Mouse (Mus musculus) R1 (cell line): ENCODE data around the gene Olfr666.
"Not testable (repeated sequence)": the region's sequence is repeated elsewhere in the genome, so short reads cannot be mapped to it uniquely, and the experiment has no call there.

ENCODE experiments used
- DNase-seq: peaks from one replicate; pipeline ENCODE4 v3.0.0-alpha.2; 2018; ENCODE audit warnings: low read depth, low spot score

The Olfr666 gene

DNA sequence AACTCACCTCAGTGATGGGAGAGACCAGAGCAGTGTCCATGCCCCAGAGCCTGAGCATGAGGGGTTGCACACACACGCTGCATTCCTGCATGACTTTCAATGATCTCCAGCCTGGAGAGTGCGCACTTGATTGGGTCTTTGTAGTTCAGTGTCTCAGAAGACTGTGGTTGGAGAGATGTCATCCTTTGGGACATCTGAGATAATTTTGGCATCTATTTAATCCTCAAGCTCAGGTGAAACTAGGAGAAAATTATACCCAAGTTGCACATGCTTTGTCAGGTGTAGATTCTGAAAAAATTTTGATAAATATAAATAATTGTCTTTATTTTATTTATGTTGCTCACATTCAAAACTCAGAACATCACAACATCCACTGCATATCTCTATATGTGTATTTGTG, at the start of gene Olfr666:
Gene Olfr666, minus strand, starts transcription at position 101 of the 400 bp plus-strand sequence.
- no peak for DNase-seq

DNA sequence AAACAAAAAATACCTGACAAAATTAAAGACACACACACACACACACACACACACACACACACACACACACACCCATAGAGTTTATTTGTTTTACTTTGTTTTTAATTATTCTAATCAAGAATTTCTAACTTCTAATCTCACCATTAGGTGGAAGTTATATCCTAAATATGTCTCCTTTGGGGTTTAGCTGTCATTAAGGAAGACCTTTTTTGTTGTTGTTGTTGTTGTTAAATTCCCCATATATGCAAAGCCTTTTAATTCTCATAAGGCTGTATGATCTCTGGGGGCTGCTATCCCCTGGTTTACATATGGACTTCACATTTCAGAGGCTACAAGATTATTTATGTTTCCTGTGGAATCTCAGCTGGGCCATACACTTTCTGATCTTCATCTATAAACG, 38.2 kb upstream of the Olfr666 start, which contains the start of gene Olfr669:
Gene Olfr669, plus strand, starts transcription at position 301 of the 400 bp plus-strand sequence.
- no peak for DNase-seq

DNA sequence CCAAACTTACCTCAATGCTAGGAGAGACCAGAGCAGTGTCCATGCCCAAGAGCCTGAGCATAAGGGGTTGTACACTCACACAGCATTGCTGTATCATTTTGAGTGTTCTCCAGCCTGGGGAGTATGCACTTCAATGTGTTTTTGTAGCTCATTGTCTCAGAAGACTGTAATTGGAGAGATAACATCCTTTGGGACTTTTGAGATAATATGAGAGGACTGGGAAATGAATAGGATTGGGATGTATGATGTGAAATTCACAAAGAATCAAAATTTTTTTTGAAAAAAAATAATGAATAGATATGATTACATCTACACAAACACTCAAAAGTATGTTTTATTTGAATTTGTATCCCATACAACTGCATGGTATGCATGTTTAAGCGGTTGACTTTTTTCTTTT, 32.2 kb upstream of the Olfr666 start, which contains the start of gene Olfr668:
Gene Olfr668, minus strand, starts transcription at position 101 of the 400 bp plus-strand sequence.
- DNase-seq: no peak

DNA sequence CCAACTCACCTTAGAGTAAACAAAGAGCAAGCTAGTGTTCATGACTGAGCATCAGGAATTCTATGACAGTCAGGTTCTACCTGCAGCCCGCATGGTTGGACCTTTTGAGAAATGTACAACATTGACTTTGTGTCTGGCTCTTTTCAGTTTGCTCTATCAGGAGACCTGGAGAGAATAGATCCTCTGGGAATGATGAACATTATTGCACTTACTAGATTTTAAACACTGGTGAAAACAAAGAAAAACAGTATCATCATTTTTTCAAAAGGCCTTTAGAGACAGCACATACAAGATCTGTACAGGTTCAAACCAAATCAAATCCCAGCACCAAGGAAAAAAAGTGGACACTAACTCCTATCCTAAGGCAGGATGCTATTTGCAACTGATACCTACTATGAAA, 25.6 kb upstream of the Olfr666 start, which contains the start of gene Olfr667:
Gene Olfr667, minus strand, starts transcription at position 101 of the 400 bp plus-strand sequence.
- DNase-seq: no peak

DNA sequence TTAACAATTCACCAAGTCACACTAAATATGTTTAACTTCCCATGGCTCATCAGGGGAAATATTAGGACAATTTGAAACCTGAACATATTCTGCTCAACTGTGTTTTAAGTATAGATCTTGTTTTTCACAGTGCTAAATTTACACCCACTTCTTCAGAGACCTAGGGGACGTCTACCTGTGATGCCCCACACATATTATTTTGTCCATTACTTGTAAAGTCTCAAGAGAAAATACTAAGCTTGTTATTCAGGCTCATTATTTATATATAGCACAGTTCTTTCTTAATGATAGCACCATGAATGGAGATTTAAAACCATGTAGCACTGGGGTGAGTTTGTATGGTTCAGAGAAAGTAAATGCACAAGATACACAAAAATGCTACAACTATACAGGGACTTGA, 18.0 kb downstream of the Olfr666 start, which contains the start of gene Olfr665:
Gene Olfr665, plus strand, starts transcription at position 301 of the 400 bp plus-strand sequence.
- no peak for DNase-seq

DNA sequence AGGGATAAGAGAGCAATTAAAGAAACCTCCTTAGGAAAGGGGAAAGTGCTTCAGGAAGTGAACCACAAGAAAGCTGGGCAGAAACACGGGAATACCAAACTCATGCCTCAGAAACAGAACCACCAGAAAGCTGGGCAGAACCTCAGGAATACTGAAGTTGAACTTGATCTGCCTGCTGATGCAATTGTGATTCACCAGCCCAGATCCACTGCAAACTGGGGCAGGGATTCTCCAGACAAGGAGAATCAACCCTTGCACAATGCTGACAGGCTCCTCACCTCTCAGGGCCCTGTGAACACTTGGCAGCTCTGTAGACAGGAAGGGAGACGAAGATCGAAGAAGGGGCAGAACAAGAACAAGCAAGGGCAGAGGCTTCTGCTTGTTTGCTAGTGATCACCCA, 34.4 kb downstream of the Olfr666 start:
- no peak for DNase-seq

DNA sequence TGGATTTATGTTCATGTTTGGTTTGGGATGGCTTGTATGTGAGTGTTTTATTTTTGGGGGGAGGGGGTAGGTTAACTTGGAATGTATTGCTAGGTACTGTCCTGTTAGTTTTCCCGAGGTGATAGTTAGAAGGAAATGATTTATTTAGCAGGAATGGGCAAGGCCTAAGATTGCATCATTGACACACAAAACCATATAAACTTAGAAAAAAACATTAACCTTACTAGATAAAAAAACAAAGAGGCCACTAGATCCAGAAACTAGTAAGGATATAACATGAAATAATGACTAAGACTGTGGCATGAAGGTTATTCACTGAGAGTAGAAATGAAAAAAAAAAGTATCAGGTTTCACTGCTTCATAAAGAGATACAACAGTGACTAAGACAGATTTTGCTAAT, 38.1 kb downstream of the Olfr666 start:
- DNase-seq: no peak

DNA sequence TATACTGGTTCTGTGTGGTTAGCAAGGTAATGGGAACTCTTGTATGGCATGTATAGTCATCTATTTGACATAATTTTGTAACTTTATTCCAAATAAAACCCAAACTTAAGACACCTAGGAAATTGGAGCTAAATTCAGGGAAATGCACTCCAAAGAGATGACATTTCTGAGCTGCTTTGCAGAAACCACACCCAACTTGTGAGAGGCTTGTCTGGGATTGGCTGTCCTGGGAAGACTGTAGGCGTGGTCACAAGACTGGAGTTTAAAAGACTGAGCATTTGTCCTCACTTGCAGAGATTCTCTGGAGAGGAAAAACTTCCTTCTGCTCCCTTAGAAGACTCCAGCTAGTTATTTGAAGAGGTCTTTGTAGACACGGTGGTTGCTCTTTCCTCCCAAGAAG, 39.0 kb downstream of the Olfr666 start, which contains the start of gene Usp17la:
Gene Usp17la, plus strand, starts transcription at position 301 of the 400 bp plus-strand sequence.
- not testable (repeated sequence) for DNase-seq

DNA sequence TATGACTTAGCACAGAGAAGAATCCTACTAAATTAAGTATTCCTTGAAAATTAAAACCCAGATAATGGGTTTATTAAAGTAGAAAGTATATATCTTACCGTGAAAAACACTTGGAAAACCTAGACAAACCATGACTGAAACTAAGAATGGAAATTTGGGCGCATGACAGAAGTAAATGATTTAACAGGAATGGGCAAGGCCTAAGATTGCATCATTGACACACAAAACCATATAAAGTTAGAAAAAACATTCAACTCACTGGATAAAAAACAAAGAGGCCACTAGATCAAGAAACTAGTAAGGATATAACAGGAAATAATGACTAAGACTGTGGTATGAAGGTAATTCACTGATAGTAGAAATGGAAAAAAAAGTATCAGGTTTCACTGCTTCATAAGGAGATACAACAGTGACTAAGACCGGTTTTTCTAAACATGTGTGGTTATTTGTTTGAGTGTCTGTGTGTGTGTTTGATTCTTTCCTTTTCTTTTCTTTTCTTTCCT, 40.5 kb downstream of the Olfr666 start:
- DNase-seq: no peak

DNA sequence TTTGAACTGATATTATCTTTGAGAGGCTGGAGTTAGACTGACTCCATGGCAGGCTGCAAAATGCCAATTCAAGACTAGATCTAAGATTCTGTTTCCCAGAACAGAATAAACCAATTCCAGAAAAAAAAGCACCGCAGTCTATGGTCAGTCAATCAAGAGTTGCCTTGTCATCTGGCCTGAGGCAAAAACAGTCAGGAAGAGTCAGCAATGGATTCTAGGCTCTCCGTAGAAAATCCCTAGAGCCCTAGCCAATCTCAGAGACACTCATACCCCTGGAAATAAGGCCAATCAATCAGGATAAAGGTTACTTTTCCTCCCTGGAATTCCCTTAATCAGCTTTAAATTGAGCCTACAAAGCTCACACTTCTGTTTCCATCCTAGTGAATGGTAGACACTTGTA, 44.2 kb downstream of the Olfr666 start:
- DNase-seq: not testable (repeated sequence)

DNA sequence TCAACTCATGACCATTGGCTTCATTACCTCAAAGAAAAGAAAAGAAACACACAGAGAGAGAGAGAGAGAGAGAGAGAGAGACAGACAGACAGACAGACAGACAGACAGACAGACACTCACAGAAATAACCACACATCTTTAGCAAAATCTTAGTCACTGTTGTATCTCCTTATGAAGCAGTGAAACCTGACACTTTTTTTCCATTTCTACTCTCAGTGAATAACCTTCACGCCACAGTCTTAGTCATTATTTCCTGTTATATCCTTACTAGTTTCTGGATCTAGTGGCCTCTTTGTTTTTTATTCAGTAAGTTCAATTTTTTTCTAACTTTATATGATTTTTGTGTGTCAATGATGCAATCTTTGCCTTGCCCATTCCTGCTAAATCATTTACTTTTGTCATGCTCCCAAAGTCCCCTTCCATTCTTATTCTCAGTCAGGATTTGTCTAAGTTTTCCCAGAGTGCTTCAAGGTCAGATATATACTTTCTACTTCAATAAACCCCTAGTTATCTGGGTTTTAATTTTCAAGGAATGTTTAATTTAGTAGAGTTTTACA, 51.9 kb downstream of the Olfr666 start:
- DNase-seq: no peak

DNA sequence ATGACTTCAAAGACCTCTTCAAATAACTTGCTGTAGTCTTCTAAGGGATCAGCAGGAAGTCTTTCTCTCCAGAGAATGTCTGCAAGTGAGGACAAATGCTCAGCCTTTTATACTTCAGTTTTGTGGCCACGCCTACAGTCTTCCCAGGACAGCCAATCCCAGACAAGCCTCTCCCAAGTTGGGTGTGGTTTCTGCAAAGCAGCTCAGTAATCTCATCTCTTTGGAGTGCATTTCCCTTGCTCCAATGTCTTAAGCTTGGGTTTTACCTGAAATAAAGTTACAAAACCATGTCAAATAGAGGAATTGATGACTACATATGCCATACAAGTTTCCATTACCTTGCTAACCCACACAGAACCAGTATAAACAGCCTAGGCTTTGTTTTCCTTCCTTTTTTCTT, 53.2 kb downstream of the Olfr666 start, which contains the start of gene Usp17lb:
Gene Usp17lb, minus strand, starts transcription at position 101 of the 400 bp plus-strand sequence.
- DNase-seq: peak; percentile 13
